Mouse (Mus musculus): Measurements from ENCODE around the gene Dock4.

The Dock4 gene

GRCm38 (mm10) chr12:40893741-40894140 lies 448.0 kb downstream of the Dock4 start:
- DNase-seq, result no peak

GRCm38 (mm10) chr12:40894695-40895094 lies 448.9 kb downstream of the Dock4 start:
- DNase-seq, result no peak
